Mouse (Mus musculus): ENCODE measurements around the gene Ctf2.

Ctf2 gene

GRCm38 (mm10) chr7:127686740-127687449, 45.1 kb downstream of the Ctf2 start:
- in situ Hi-C loops (cut with MboI, MseI): no loop called here

GRCm38 (mm10) chr7:127685304-127686018, 46.5 kb downstream of the Ctf2 start:
- in situ Hi-C loops (cut with MboI, MseI): no loop called here

- in situ Hi-C loops (cut with MboI, MseI): no loop called here
Observed at GRCm38 (mm10) chr7:127681888-127682553, 49.9 kb downstream of the Ctf2 start.

GRCm38 (mm10) chr7:127680541-127680940, 51.4 kb downstream of the Ctf2 start:
- in situ Hi-C loops (cut with MboI, MseI): no loop called here

GRCm38 (mm10) chr7:127678811-127679210, 53.2 kb downstream of the Ctf2 start:
- in situ Hi-C loops (cut with MboI, MseI): no loop called here

GRCm38 (mm10) chr7:127677609-127678008, 54.4 kb downstream of the Ctf2 start:
- in situ Hi-C loops (cut with MboI, MseI): no loop called here

- in situ Hi-C loops (cut with MboI, MseI): no loop called here
Observed at GRCm38 (mm10) chr7:127677077-127677476, 54.9 kb downstream of the Ctf2 start.

- in situ Hi-C loops (cut with MboI, MseI): no loop called here
Observed at GRCm38 (mm10) chr7:127675391-127675811, 56.6 kb downstream of the Ctf2 start.

GRCm38 (mm10) chr7:127674977-127675376, 57.0 kb downstream of the Ctf2 start:
- in situ Hi-C loops (cut with MboI, MseI): no loop called here

GRCm38 (mm10) chr7:127672776-127673175, 59.2 kb downstream of the Ctf2 start:
- in situ Hi-C loops (cut with MboI, MseI): no loop called here

- in situ Hi-C loops (cut with MboI, MseI): no loop called here
Observed at GRCm38 (mm10) chr7:127671880-127672774, 59.8 kb downstream of the Ctf2 start.

Measured in T-helper 1 cell (primary cell).